Mouse (Mus musculus) G1E (cell line): ENCODE measurements around the gene Map4k3.

Experiments used
- CTCF ChIP-seq: IDR thresholded peaks from 2 replicates; pipeline ENCODE4 v1.5.1; 2012; ENCODE audit warnings: low read depth, low read length, inconsistent platforms, mixed read lengths
- GATA1 ChIP-seq: IDR thresholded peaks from 2 replicates; pipeline ENCODE4 v1.6.1; 2012; ENCODE audit warnings: borderline replicate concordance, low read length, inconsistent platforms, mixed read lengths
- POLR2AphosphoS5 ChIP-seq: IDR thresholded peaks from 2 replicates; pipeline ENCODE4 v1.6.1; 2012; ENCODE audit warnings: low read depth, low read length, inconsistent platforms; ENCODE audit not compliant: insufficient replicate concordance
- TAL1 ChIP-seq: conservative IDR thresholded peaks from 2 replicates; pipeline ENCODE4 v1.6.1; 2012; ENCODE audit warnings: low read depth, low read length, inconsistent platforms, mixed read lengths

DNA sequence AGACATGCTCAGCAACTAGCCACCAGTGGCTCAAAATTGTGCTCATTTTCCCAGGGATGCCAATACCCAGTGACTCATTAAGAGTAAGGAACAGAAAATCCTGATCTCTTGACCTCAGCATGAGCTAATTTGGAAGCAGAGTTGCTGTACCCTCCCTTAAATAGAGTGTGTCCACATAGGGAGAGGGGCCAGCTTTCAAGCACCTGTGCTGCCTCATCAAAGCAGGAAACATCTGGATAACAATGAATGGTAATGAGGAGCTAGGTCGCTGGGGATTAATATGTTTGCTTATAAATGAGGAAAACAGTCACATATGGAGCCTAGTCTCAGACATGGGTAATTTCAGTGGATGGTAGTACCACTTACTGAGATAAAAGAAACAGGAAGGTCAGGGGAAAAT, 24.2 kb upstream of the Map4k3 start:
- no peak for TF ChIP-seq CTCF
- no peak for TF ChIP-seq GATA1
- no peak for TF ChIP-seq POLR2AphosphoS5
- TF ChIP-seq TAL1 = no peak
